Mouse (Mus musculus): ENCODE results near the gene Nup160. TPM values are rescaled to one million over a fixed set of nuclear protein-coding genes. Genes with fewer than 3 reads are reported as not detected.

The Nup160 gene
- polyA plus RNA-seq (2016; fragmentation: Nextera tagmentation; extraction: Ambion mirVana): 71.3 and 73.0 TPM in 2 replicates

DNA sequence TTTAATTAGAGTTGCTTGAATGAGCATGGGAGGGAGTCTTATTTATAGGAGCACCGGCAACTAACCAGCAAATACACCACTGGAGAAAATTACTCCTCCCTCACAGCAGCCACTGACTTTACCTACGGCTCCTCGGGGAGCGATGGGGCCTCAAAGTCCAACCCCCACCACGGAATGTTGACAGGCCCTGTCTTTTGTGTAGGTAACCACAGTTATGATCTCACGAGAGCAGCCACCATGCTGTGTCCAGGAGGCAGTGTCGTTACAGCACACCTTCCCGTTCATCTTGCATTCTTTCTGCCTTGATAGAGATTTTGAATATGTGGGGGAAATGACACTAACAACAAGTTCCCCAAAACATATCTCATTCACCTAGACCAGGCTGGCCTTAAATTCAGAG is at the start of gene Nup160:
Gene Nup160, plus strand, starts transcription at position 209 of the 400 bp plus-strand sequence.
- Histone ChIP-seq H3K9me3 (no peaks in the 10 kb centered on the region), H3K4me3 (peak within 1 kb of the TSS; percentile 96; the same call in 1 of the 2 replicates), H3K36me3 (replicated peaks) (peaks cover 15% of the 10 kb centered on the region), H3K27me3 (replicated peaks; ENCODE audit: low read depth, poor library complexity, severe bottlenecking) (no peaks in the 10 kb centered on the region), H3K4me1 (peaks cover 15% of the 10 kb centered on the region), H3K27ac (replicated peaks) (no peak within 1 kb of the TSS)
- no peak for DNase-seq (ENCODE audit: low spot score)
- 75% methylated on average over 8 of the region's 8 CpGs for WGBS

DNA sequence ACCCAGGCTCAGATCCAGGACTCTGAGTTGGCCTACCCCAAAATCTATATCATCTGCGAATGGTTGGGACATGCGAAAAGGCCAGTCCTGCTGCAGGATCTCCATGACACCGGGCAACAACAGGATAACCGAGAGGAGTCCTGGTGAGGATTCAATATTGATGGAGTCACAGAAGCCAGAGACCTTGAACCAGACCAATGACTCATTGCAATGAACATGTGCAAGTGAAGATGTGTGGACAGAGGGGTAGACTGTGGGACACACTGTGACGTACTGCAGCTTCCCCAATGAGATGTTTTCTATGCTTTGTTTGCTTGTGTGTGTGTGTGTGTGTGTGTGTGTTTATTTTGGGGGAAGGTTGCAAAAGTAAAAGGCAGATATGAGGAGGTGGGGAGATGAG is 48.8 kb upstream of the Nup160 start:
- Histone ChIP-seq H3K4me1 (peaks cover 5% of the 10 kb centered on the region; the same call in 1 of the 2 replicates), H3K27me3 (replicated peaks; ENCODE audit: low read depth, poor library complexity, severe bottlenecking) (0 out of 2 replicates have a peak, but pooled peaks cover 4% of the 10 kb centered on the region), H3K27ac (replicated peaks) (no peak overlapping the region), H3K36me3 (replicated peaks) (no peaks in the 10 kb centered on the region), H3K4me3 (no peak overlapping the region), H3K9me3 (no peaks in the 10 kb centered on the region)
- WGBS: 92% methylated on average over 5 of the region's 5 CpGs
- no peak for DNase-seq (ENCODE audit: low spot score)

DNA sequence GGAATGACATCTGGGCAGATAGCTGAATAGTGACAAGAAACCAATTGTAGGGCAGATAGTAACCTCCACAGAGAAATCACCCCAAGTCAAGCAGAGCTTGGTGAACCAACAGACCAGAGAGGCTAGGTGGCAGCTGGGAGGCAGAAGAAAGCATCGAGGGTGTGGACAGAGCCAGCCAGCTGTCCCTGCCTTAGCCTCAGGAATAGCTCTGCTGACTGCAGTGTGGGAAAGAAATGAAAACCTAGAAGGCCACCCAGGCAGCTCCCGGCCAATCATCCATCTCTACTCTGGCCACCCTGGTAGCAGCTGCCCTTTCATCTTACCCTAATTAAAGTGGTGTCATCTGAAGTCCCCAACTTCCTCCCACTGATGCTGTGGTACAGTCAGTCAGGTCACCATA is 47.5 kb upstream of the Nup160 start:
- no peaks in the 10 kb centered on the region for H3K9me3 ChIP-seq
- H3K4me3 ChIP-seq: no peak overlapping the region
- 60% methylated on average over 2 of the region's 2 CpGs for WGBS
- H3K4me1 ChIP-seq: peaks cover 5% of the 10 kb centered on the region; the same call in 1 of the 2 replicates
- no peak overlapping the region for H3K27ac ChIP-seq (replicated peaks)
- H3K27me3 ChIP-seq (replicated peaks; ENCODE audit: low read depth, poor library complexity, severe bottlenecking): no peaks in the 10 kb centered on the region
- DNase-seq (ENCODE audit: low spot score): no peak
- no peaks in the 10 kb centered on the region for H3K36me3 ChIP-seq (replicated peaks)

DNA sequence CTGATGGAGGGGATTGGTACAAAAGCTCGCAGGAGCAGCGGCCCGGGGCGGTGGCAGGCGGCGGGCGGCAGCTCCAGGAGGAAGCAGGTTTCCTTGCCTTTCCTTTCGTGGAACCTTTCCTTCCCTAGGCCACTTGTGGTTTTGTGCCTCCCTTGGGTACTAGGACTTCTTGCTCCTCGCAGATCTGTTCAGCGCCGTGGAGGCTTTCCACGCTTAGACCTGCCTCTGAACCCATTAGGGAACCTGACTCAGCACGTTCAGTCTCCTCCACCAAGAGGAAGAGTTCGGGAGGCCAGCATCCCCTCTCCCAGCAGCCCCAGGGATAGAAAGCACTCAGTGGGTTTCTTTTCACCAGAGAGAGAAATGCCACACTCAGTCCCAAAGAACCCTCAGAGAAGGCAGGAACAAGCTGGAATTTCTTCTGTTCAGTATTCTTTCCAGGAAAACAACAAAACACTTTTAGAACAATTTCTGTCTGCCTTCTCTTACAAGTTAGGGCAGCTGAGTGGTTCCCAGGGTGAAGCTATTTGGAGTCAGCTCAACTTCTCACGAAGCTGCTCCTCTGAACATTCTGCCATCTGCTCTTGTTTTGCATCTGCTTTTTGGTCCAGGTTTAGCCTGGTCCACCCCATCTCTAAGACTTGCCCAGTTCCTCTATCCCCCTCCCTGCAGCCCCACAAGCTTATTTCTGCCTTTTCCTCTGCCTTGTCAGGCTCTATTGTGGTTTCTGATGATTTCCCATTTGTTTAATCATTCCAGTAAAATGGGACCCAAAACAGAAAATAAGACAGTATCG is 44.9 kb upstream of the Nup160 start:
- H3K4me3 ChIP-seq: no peak overlapping the region
- H3K4me1 ChIP-seq: peaks cover 5% of the 10 kb centered on the region; the same call in 1 of the 2 replicates
- H3K9me3 ChIP-seq: no peaks in the 10 kb centered on the region
- no peaks in the 10 kb centered on the region for H3K27me3 ChIP-seq (replicated peaks; ENCODE audit: low read depth, poor library complexity, severe bottlenecking)
- DNase-seq (ENCODE audit: low spot score): no peak
- WGBS: 75% methylated on average over 16 of the region's 16 CpGs
- no peaks in the 10 kb centered on the region for H3K36me3 ChIP-seq (replicated peaks)
- H3K27ac ChIP-seq (replicated peaks): no peak overlapping the region

DNA sequence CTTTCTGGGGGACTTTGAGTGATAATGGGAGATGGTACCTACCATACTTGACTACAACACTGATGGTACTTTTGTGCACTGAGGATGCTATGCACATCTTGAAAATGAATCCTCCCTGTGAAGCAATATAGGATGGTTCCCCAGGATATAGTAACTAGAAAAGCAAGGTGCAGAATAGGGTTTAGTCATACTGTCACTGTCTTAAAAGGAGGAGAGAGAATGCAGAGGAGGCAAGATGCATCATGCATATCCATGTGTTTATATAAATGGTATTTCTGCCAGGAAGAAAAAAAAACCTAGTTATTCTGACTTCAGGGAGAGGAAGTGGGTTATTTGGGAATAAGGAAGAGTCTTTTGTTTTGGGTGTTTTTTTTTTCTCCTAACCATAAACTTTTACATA is 42.3 kb upstream of the Nup160 start:
- no peaks in the 10 kb centered on the region for H3K36me3 ChIP-seq (replicated peaks)
- H3K9me3 ChIP-seq: no peaks in the 10 kb centered on the region
- no peak for DNase-seq (ENCODE audit: low spot score)
- peaks cover 2% of the 10 kb centered on the region; the same call in 1 of the 2 replicates for H3K4me1 ChIP-seq
- no peak overlapping the region for H3K27ac ChIP-seq (replicated peaks)
- H3K27me3 ChIP-seq (replicated peaks; ENCODE audit: low read depth, poor library complexity, severe bottlenecking): no peaks in the 10 kb centered on the region
- no peak overlapping the region for H3K4me3 ChIP-seq

DNA sequence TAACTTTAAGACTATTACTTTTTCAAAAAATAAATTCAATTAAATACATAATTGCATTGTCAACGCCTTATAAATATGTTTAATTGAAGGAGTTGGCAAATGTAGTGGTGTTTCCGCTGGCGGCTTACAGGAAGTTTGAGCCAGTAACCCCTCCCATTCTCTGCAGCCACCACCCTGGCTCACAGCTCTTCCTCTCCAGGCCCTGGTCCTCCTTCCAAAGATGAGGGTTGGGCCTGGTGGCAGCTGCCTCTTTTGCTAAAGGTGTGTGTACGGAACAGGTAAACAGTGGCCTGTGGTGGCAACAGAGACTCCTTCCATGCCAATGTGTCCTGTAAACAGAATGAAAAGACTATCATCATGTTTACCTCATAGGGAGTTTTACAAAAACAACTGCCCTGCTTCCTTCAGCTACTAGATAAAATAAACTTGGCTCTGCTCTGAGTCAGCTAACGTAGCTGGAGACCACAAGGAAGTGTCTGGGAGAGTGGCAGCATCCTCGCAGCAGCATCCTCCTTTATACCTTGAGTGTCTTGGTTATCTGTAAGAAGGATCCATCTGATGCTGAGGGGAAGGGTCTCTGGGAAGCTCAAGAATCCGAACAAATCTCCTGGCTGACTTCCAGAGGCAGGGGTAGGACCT is 41.8 kb upstream of the Nup160 start:
- Histone ChIP-seq H3K27ac (replicated peaks) (no peak overlapping the region), H3K27me3 (replicated peaks; ENCODE audit: low read depth, poor library complexity, severe bottlenecking) (no peaks in the 10 kb centered on the region), H3K9me3 (no peaks in the 10 kb centered on the region), H3K4me1 (no peaks in the 10 kb centered on the region), H3K4me3 (no peak overlapping the region), H3K36me3 (replicated peaks) (no peaks in the 10 kb centered on the region)
- WGBS: 80% methylated on average over 7 of the region's 7 CpGs
- DNase-seq (ENCODE audit: low spot score): no peak

DNA sequence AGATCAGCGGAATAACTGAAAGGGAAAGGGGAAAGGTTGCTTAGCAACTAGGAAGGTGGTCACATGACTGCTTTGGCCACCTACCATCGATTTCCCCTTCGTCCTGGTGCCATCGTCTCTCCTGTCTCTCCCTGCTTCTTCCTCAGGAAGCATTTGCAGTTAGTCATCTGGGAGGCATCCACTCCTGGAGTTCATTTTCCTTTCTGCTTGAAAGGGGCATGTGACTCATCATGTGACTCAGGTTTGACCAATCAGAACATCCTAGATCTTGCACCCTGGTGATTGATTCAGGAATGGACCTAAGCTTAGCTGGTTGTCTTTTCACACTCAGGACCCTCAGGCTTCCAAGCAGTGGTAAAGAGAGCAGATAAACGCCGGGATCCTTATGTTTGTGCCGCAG is 40.2 kb upstream of the Nup160 start:
- DNase-seq (ENCODE audit: low spot score): no peak
- Histone ChIP-seq H3K4me1 (no peaks in the 10 kb centered on the region), H3K27me3 (replicated peaks; ENCODE audit: low read depth, poor library complexity, severe bottlenecking) (no peaks in the 10 kb centered on the region), H3K4me3 (no peak overlapping the region), H3K27ac (replicated peaks) (no peak overlapping the region), H3K9me3 (no peaks in the 10 kb centered on the region), H3K36me3 (replicated peaks) (no peaks in the 10 kb centered on the region)
- WGBS: 90% methylated on average over 7 of the region's 7 CpGs

DNA sequence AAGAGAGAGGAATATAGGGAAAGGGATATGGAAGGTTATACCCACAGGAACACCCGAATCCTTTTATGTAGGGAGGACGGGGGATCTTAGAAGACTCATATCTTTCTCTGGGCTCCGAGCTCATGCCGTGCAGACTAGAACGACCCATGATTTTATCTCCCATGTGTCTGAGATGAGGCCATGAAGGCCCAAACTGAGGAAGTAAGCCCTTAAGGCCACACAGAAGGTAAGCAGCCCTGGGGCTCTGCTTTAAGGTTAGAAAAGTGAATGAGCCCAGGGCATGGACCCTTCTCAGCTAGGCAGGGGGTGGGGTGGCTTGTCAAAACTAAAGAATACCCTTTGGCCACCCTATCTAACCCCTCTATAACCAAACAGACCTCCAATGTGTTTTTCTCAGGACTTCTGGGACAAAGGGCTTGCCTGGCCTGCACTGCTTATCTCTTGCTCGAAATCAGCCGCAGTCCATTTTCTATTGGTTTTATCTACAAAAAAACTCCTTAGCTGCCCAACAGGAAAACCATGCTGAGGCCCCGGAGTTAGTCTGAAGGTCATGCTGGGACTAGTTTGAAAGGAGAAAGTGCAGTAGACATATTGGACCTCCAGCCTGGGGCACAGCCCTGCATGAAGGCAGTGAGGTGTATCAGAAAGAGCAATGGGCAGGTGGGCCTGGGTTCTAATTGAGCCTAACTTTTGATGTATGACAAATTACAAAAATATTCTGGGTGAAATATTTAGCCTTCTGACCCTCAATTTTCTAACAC is 37.8 kb upstream of the Nup160 start:
- WGBS: 88% methylated on average over 8 of the region's 8 CpGs
- H3K36me3 ChIP-seq (replicated peaks): no peaks in the 10 kb centered on the region
- no peaks in the 10 kb centered on the region for H3K4me1 ChIP-seq
- H3K4me3 ChIP-seq: no peak overlapping the region
- DNase-seq (ENCODE audit: low spot score): no peak
- no peak overlapping the region for H3K27ac ChIP-seq (replicated peaks)
- no peaks in the 10 kb centered on the region for H3K9me3 ChIP-seq
- H3K27me3 ChIP-seq (replicated peaks; ENCODE audit: low read depth, poor library complexity, severe bottlenecking): no peaks in the 10 kb centered on the region

DNA sequence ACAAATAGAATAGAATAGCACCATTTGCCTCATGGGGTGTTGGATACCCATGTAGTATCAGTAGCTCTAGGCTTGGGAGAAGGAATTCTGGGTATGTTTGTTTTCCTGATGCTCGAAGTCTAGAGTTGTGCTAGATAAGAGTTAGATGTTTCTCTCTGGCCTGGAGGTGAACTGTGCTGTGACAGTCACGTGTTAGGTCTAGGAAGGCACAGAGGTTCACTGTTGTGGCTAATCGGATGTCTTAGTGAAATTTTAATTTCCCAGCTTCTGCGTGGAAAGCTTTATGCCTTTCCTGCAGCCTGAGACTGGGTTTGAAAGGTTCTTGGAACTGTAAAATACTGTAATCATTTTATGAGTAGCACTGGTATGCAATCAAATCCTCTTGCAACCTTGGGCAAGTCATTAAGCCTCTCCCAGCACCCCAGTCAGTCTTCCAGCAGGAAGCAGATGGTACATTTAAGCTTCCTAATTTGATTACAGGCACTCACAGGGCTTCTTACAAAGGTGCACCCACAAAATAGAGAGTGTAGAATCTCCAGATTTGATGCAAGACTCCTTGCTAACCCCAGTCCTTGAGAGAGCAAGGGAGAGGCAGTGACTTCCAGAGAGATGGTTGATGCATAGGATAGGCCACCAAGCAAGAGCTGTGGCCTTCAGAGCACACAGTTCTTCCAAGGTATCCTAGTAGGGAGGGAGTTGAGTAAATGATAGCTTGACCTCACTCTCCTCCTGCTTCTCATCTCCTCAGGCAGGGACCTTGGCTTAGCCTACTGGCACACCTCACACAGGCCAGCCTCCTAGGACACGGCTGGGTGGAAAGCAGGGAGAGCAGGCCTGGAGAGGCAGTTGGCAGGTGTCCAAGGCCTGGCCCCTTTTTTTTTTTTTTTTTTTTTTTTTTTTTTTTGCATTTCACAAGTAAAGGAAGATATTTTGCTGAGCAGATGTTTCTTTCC is 37.0 kb upstream of the Nup160 start:
- Histone ChIP-seq H3K36me3 (replicated peaks) (no peaks in the 10 kb centered on the region), H3K4me3 (no peak overlapping the region), H3K27me3 (replicated peaks; ENCODE audit: low read depth, poor library complexity, severe bottlenecking) (no peaks in the 10 kb centered on the region), H3K9me3 (no peaks in the 10 kb centered on the region), H3K4me1 (no peaks in the 10 kb centered on the region), H3K27ac (replicated peaks) (no peak overlapping the region)
- no peak for DNase-seq (ENCODE audit: low spot score)
- 79% methylated on average over 5 of the region's 5 CpGs for WGBS

DNA sequence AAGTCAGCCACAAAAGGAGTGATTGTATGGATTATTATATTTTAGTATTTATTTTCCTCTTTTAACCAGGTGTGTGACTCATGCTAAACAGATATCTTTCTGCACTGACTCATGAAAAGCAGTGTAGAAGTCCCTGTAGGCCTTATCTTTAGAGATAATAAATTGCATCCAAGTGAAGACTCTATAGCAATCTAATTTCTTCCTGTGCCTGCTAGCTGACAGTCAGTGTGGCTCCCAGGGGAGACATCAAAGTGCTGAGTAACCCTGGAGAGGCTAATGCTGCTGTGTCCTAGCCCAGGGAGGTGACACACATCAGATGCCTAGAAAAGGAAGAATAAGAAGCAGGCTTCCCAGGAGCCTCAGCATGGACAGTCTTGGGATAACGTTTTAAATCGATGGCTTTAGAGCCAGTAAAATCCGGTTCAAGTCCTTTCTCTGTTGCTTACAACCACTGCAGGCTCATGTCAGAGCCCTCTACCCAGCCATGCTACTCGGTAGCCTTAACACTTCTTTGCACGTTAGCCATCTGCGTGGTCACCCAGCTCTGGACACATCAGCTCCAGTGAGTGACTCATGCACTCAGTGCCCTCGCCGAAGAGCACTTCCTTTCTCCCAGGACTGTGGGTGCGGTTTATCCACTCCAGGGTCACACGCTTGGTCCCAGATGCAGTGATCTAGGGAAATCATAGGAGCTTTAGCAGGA is 35.9 kb upstream of the Nup160 start:
- H3K27ac ChIP-seq (replicated peaks): no peak overlapping the region
- WGBS: 79% methylated on average over 10 of the region's 10 CpGs

DNA sequence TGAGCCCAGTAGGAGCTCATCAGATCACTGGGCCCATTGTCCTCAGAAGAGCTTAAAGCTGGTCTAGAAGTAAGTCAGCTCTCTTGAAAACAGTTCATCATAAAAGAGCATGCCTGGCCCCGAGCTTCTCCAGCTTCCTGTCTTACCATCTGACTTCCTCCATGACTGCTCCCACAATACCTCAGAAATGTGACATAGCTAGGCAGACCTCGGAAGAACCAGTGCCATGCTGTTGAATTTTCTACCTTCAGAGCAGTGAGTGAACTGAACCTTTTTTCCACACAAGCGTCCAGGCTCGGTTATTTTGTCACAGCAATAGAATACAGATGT is 35.3 kb upstream of the Nup160 start:
- DNase-seq (ENCODE audit: low spot score): no peak
- Histone ChIP-seq H3K36me3 (replicated peaks) (no peaks in the 10 kb centered on the region), H3K27me3 (replicated peaks; ENCODE audit: low read depth, poor library complexity, severe bottlenecking) (no peaks in the 10 kb centered on the region), H3K9me3 (no peaks in the 10 kb centered on the region), H3K4me3 (no peak overlapping the region), H3K27ac (replicated peaks) (no peak overlapping the region), H3K4me1 (no peaks in the 10 kb centered on the region)
- 89% methylated on average over 4 of the region's 4 CpGs for WGBS

More for the DNA sequence above, 35.9 kb upstream of the Nup160 start:
- Histone ChIP-seq H3K27me3 (replicated peaks; ENCODE audit: low read depth, poor library complexity, severe bottlenecking) (no peaks in the 10 kb centered on the region), H3K36me3 (replicated peaks) (no peaks in the 10 kb centered on the region), H3K9me3 (no peaks in the 10 kb centered on the region), H3K4me1 (no peaks in the 10 kb centered on the region), H3K4me3 (no peak overlapping the region)
- DNase-seq (ENCODE audit: low spot score): no peak

Data from embryonic facial prominence, embryonic 10.5 days (tissue).